Mouse (Mus musculus): ENCODE measurements around the gene Trim52. TPM values are rescaled to one million over a fixed set of nuclear protein-coding genes. Genes with fewer than 3 reads are reported as not detected.
"Not testable (repeated sequence)": the region's sequence is repeated elsewhere in the genome, so short reads cannot be mapped to it uniquely, and the experiment has no call there.

Gene Trim52
- polyA plus RNA-seq, 1 experiment: not detected

- WGBS: 55% methylated on average over 7 of the region's 7 CpGs
- Histone ChIP-seq H3K4me1 (ENCODE audit: control insufficient read depth, insufficient read depth, low read length) (no peaks in the 10 kb centered on the region), H3K4me3 (replicated peaks; ENCODE audit: extremely low read depth, low read depth, low read length) (no peak overlapping the region)
- TF ChIP-seq POLR2A (IDR thresholded peaks at IDR 0.05; ENCODE audit: borderline replicate concordance, extremely low read depth, low read depth, low read length) (no peak), CTCF (IDR thresholded peaks at IDR 0.05; ENCODE audit: insufficient read depth, low read length) (no peak)
- no peak for DNase-seq
These were observed 49.0 kb downstream of the Trim52 start for GRCm38 (mm10) chr14:106154879-106155576.

GRCm38 (mm10) chr14:106156533-106156932 lies 50.5 kb downstream of the Trim52 start:
- H3K4me1 ChIP-seq (ENCODE audit: control insufficient read depth, insufficient read depth, low read length): no peaks in the 10 kb centered on the region
- 61% methylated on average over 1 of the region's 1 CpGs for WGBS
- no peak for DNase-seq
- TF ChIP-seq CTCF (IDR thresholded peaks at IDR 0.05; ENCODE audit: insufficient read depth, low read length) (no peak), POLR2A (IDR thresholded peaks at IDR 0.05; ENCODE audit: borderline replicate concordance, extremely low read depth, low read depth, low read length) (no peak)
- H3K4me3 ChIP-seq (replicated peaks; ENCODE audit: extremely low read depth, low read depth, low read length): no peak overlapping the region

GRCm38 (mm10) chr14:106162331-106162730 lies 56.3 kb downstream of the Trim52 start:
- Histone ChIP-seq H3K4me3 (replicated peaks; ENCODE audit: extremely low read depth, low read depth, low read length) (no peak overlapping the region), H3K4me1 (ENCODE audit: control insufficient read depth, insufficient read depth, low read length) (no peaks in the 10 kb centered on the region)
- 42% methylated on average over 3 of the region's 3 CpGs for WGBS
- DNase-seq: no peak
- no peak for TF ChIP-seq POLR2A (IDR thresholded peaks at IDR 0.05; ENCODE audit: borderline replicate concordance, extremely low read depth, low read depth, low read length)
- TF ChIP-seq CTCF (IDR thresholded peaks at IDR 0.05; ENCODE audit: insufficient read depth, low read length): no peak

- DNase-seq: no peak
- no peak overlapping the region for H3K4me3 ChIP-seq (replicated peaks; ENCODE audit: extremely low read depth, low read depth, low read length)
- TF ChIP-seq CTCF (IDR thresholded peaks at IDR 0.05; ENCODE audit: insufficient read depth, low read length) (no peak), POLR2A (IDR thresholded peaks at IDR 0.05; ENCODE audit: borderline replicate concordance, extremely low read depth, low read depth, low read length) (no peak)
- no peaks in the 10 kb centered on the region for H3K4me1 ChIP-seq (ENCODE audit: control insufficient read depth, insufficient read depth, low read length)
These were observed 57.2 kb downstream of the Trim52 start for GRCm38 (mm10) chr14:106163196-106163595.

- not testable (repeated sequence) for H3K4me3 ChIP-seq (replicated peaks; ENCODE audit: extremely low read depth, low read depth, low read length); DNase-seq; H3K4me1 ChIP-seq (ENCODE audit: control insufficient read depth, insufficient read depth, low read length)
These were observed 57.9 kb downstream of the Trim52 start for GRCm38 (mm10) chr14:106163933-106164332.

GRCm38 (mm10) chr14:106176879-106177278 lies 70.9 kb downstream of the Trim52 start:
- no peak for DNase-seq
- no peak for TF ChIP-seq CTCF (IDR thresholded peaks at IDR 0.05; ENCODE audit: insufficient read depth, low read length)
- TF ChIP-seq POLR2A (IDR thresholded peaks at IDR 0.05; ENCODE audit: borderline replicate concordance, extremely low read depth, low read depth, low read length): no peak
- no peaks in the 10 kb centered on the region for H3K4me1 ChIP-seq (ENCODE audit: control insufficient read depth, insufficient read depth, low read length)
- no peak overlapping the region for H3K4me3 ChIP-seq (replicated peaks; ENCODE audit: extremely low read depth, low read depth, low read length)
- WGBS: 49% methylated on average over 5 of the region's 5 CpGs

GRCm38 (mm10) chr14:106178245-106178644 lies 72.2 kb downstream of the Trim52 start:
- H3K4me3 ChIP-seq (replicated peaks; ENCODE audit: extremely low read depth, low read depth, low read length): no peak overlapping the region
- no peak for DNase-seq
- TF ChIP-seq CTCF (IDR thresholded peaks at IDR 0.05; ENCODE audit: insufficient read depth, low read length) (no peak), POLR2A (IDR thresholded peaks at IDR 0.05; ENCODE audit: borderline replicate concordance, extremely low read depth, low read depth, low read length) (no peak)
- no peaks in the 10 kb centered on the region for H3K4me1 ChIP-seq (ENCODE audit: control insufficient read depth, insufficient read depth, low read length)
- WGBS: 75% methylated on average over 4 of the region's 4 CpGs

GRCm38 (mm10) chr14:106179102-106179727 lies 73.2 kb downstream of the Trim52 start:
- TF ChIP-seq POLR2A (IDR thresholded peaks at IDR 0.05; ENCODE audit: borderline replicate concordance, extremely low read depth, low read depth, low read length): no peak
- TF ChIP-seq CTCF (IDR thresholded peaks at IDR 0.05; ENCODE audit: insufficient read depth, low read length): no peak
- H3K4me3 ChIP-seq (replicated peaks; ENCODE audit: extremely low read depth, low read depth, low read length): no peak overlapping the region
- no peak for DNase-seq
- H3K4me1 ChIP-seq (ENCODE audit: control insufficient read depth, insufficient read depth, low read length): no peaks in the 10 kb centered on the region
- 53% methylated on average over 8 of the region's 8 CpGs for WGBS

GRCm38 (mm10) chr14:106179728-106180125 lies 73.7 kb downstream of the Trim52 start:
- WGBS: 81% methylated on average over 2 of the region's 2 CpGs
- Histone ChIP-seq H3K4me1 (ENCODE audit: control insufficient read depth, insufficient read depth, low read length) (no peaks in the 10 kb centered on the region), H3K4me3 (replicated peaks; ENCODE audit: extremely low read depth, low read depth, low read length) (no peak overlapping the region)
- DNase-seq: no peak
- TF ChIP-seq POLR2A (IDR thresholded peaks at IDR 0.05; ENCODE audit: borderline replicate concordance, extremely low read depth, low read depth, low read length): no peak
- TF ChIP-seq CTCF (IDR thresholded peaks at IDR 0.05; ENCODE audit: insufficient read depth, low read length): no peak

- Histone ChIP-seq H3K4me3 (replicated peaks; ENCODE audit: extremely low read depth, low read depth, low read length) (no peak overlapping the region), H3K4me1 (ENCODE audit: control insufficient read depth, insufficient read depth, low read length) (no peaks in the 10 kb centered on the region)
- DNase-seq: no peak
- TF ChIP-seq POLR2A (IDR thresholded peaks at IDR 0.05; ENCODE audit: borderline replicate concordance, extremely low read depth, low read depth, low read length) (no peak), CTCF (IDR thresholded peaks at IDR 0.05; ENCODE audit: insufficient read depth, low read length) (no peak)
These were observed 74.6 kb downstream of the Trim52 start for GRCm38 (mm10) chr14:106180616-106181015.

Data from lung, adult 2 months (tissue).